Mouse (Mus musculus) adrenal gland, postnatal 25 days (tissue): Measurements from ENCODE around the gene Tcea3. TPM values are rescaled to one million over a fixed set of nuclear protein-coding genes. Genes with fewer than 3 reads are reported as not detected.

Source experiments
- DNase-seq: peaks from one replicate; pipeline ENCODE4 v3.0.0; 2021; ENCODE audit warnings: mixed read lengths
- total RNA-seq: library from RNA; stranded (reverse); gene quantifications from 2 replicates; pipeline ENCODE4 v1.2.3, GENCODE M21; 2021

The Tcea3 gene
- total RNA-seq, 1 experiment from 2014 or later = 2.3 TPM

GRCm38 (mm10) chr4:136239111-136239510 lies 8.4 kb upstream of the Tcea3 start:
- no peak for DNase-seq

GRCm38 (mm10) chr4:136239622-136240021 lies 7.9 kb upstream of the Tcea3 start:
- peak; percentile 84 for DNase-seq

- no peak for DNase-seq
Observed at GRCm38 (mm10) chr4:136240123-136240522, 7.4 kb upstream of the Tcea3 start.

- DNase-seq = no peak
Observed at GRCm38 (mm10) chr4:136240955-136241354, 6.6 kb upstream of the Tcea3 start.

- DNase-seq = no peak
Observed at GRCm38 (mm10) chr4:136242065-136242703, 5.3 kb upstream of the Tcea3 start.

GRCm38 (mm10) chr4:136242728-136243127 lies 4.8 kb upstream of the Tcea3 start:
- DNase-seq = no peak

GRCm38 (mm10) chr4:136244208-136244607 lies 3.3 kb upstream of the Tcea3 start:
- DNase-seq = no peak

- no peak for DNase-seq
Observed at GRCm38 (mm10) chr4:136245681-136246080, 1.8 kb upstream of the Tcea3 start.

GRCm38 (mm10) chr4:136246568-136246969 lies 960 bp upstream of the Tcea3 start:
- no peak for DNase-seq

- no peak for DNase-seq
Observed at GRCm38 (mm10) chr4:136247386-136247728, 172 bp upstream of the Tcea3 start.

- DNase-seq = no peak
Observed at GRCm38 (mm10) chr4:136248464-136249331, 1.2 kb downstream of the Tcea3 start.

- DNase-seq = no peak
Observed at GRCm38 (mm10) chr4:136249332-136249647, 1.8 kb downstream of the Tcea3 start.

- DNase-seq = no peak
Observed at GRCm38 (mm10) chr4:136249780-136250179, 2.3 kb downstream of the Tcea3 start.

- no peak for DNase-seq
Observed at GRCm38 (mm10) chr4:136255919-136256318, 8.4 kb downstream of the Tcea3 start.

- no peak for DNase-seq
Observed at GRCm38 (mm10) chr4:136256696-136257095, 9.2 kb downstream of the Tcea3 start.

- no peak for DNase-seq
Observed at GRCm38 (mm10) chr4:136259916-136260315, 12.4 kb downstream of the Tcea3 start.

GRCm38 (mm10) chr4:136260491-136261180 lies 13.1 kb downstream of the Tcea3 start:
- peak; percentile 86 for DNase-seq

- DNase-seq = no peak
Observed at GRCm38 (mm10) chr4:136261912-136262311, 14.4 kb downstream of the Tcea3 start.

- DNase-seq = no peak
Observed at GRCm38 (mm10) chr4:136263555-136263954, 16.0 kb downstream of the Tcea3 start.

GRCm38 (mm10) chr4:136266716-136267343 lies 19.3 kb downstream of the Tcea3 start:
- DNase-seq = no peak

GRCm38 (mm10) chr4:136268912-136269311 lies 21.4 kb downstream of the Tcea3 start:
- no peak for DNase-seq

GRCm38 (mm10) chr4:136270648-136271047 lies 23.1 kb downstream of the Tcea3 start:
- DNase-seq = no peak

GRCm38 (mm10) chr4:136281097-136281496 lies 33.6 kb downstream of the Tcea3 start:
- DNase-seq = no peak
